Mouse (Mus musculus) CH12.LX (cell line): ENCODE results near the gene Slc27a1.

ENCODE experiments used
- BHLHE40 ChIP-seq: IDR thresholded peaks from 2 replicates; pipeline ENCODE4 v1.6.1; 2011; ENCODE audit warnings: mild to moderate bottlenecking, low read depth, low read length, improper control_type of control experiment
- CTCF ChIP-seq, 2 experiments: IDR thresholded peaks in 1 of 2; conservative IDR thresholded peaks in 1 of 2; 2 replicates each; pipeline ENCODE4 v1.5.1; 2011 to 2012; ENCODE audit warnings: low read depth in 2 of 2, low read length in 2 of 2, improper control_type of control experiment in 1 of 2, inconsistent platforms in 1 of 2, mild to moderate bottlenecking in 1 of 2, moderate library complexity in 1 of 2
- E2F4 ChIP-seq: IDR thresholded peaks from 2 replicates; pipeline ENCODE4 v1.6.1; 2011; ENCODE audit warnings: low read depth, low read length, improper control_type of control experiment; ENCODE audit not compliant: insufficient replicate concordance
- ELF1 ChIP-seq: IDR thresholded peaks from 2 replicates; pipeline ENCODE4 v1.6.1; 2014; ENCODE audit warnings: low read depth, mild to moderate bottlenecking, inconsistent platforms, low read length, improper control_type of control experiment
- EP300 ChIP-seq: IDR thresholded peaks from 2 replicates; pipeline ENCODE4 v1.6.1; 2011; ENCODE audit warnings: low read length, improper control_type of control experiment
- KAT2A ChIP-seq: IDR thresholded peaks from 2 replicates; pipeline ENCODE4 v1.6.1; 2012; ENCODE audit warnings: low read length, improper control_type of control experiment, inconsistent platforms; ENCODE audit not compliant: insufficient replicate concordance
- MEF2A ChIP-seq: IDR thresholded peaks from 2 replicates; pipeline ENCODE4 v1.6.1; 2014; ENCODE audit warnings: low read depth, mild to moderate bottlenecking, inconsistent platforms, low read length, improper control_type of control experiment, borderline replicate concordance
- NELFE ChIP-seq: IDR thresholded peaks from 2 replicates; pipeline ENCODE4 v1.6.1; 2011; ENCODE audit warnings: low read depth, low read length, improper control_type of control experiment
- NRF1 ChIP-seq: IDR thresholded peaks from 2 replicates; pipeline ENCODE4 v1.6.1; 2014; ENCODE audit warnings: low read depth, mild to moderate bottlenecking, inconsistent platforms, low read length, improper control_type of control experiment, moderate library complexity
- UBTF ChIP-seq: IDR thresholded peaks from 2 replicates; pipeline ENCODE4 v1.6.1; 2012; ENCODE audit warnings: low read depth, mild to moderate bottlenecking, inconsistent platforms, low read length, improper control_type of control experiment, moderate library complexity
- ZC3H11A ChIP-seq: IDR thresholded peaks from 2 replicates; pipeline ENCODE4 v1.6.1; 2012; ENCODE audit warnings: low read depth, mild to moderate bottlenecking, inconsistent platforms, low read length, improper control_type of control experiment
- ZNF384 ChIP-seq: IDR thresholded peaks from 2 replicates; pipeline ENCODE4 v1.6.1; 2012; ENCODE audit warnings: low read depth, low read length, improper control_type of control experiment, inconsistent platforms

DNA sequence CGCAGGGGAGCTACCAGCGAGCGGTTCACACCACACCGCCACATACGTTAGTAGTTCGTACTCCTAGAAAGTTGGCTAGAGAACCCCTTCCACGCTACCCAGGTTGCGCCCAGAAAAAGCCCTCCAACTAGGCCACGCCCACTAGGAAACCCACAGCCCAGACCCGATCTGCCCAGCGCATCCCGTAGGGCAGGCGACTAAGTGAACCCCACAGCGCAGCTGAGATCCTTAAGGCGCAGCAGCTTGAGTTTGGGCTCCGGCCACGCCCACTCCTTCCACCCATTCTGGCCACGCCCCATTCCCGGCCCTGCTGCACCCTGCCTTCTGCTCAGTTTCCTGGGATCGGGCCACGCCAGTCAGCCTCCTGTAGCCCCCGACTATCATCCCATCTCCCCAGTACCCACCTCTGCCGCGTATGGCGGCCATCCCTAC lies 61.1 kb downstream of the Slc27a1 start:
- TF ChIP-seq CTCF (conservative IDR thresholded peaks at IDR 0.05 in 1 of 2, IDR thresholded peaks at IDR 0.05 in 1 of 2; ENCODE audit: low read depth in 2 of 2, low read length in 2 of 2) (no peak), NRF1 (no peak), ZC3H11A (no peak), ELF1 (no peak), KAT2A (no peak), ZNF384 (no peak), UBTF (no peak), MEF2A (no peak), EP300 (no peak), NELFE (no peak), BHLHE40 (no peak), E2F4 (no peak)
